Mouse (Mus musculus) intestine, postnatal 0 days (tissue): ENCODE results near the gene Zswim5. TPM values are rescaled to one million over a fixed set of nuclear protein-coding genes. Genes with fewer than 3 reads are reported as not detected.
A peak's percentile ranks its signal among the peaks of the same experiment; 100 is the strongest.

Source experiments
- ATAC-seq: fragments of 200-750 bp; cut with Nextera tagmentation; 2 replicates; pipeline ENCODE4 v1.8.0; 2017; ENCODE audit warnings: mild to moderate bottlenecking, moderate TSS enrichment, moderate library complexity
- H3K27ac ChIP-seq: fragments of 300-500 bp; sonication (generic); 2 replicates; pipeline ENCODE4 v1.5.1; 2014; ENCODE audit warnings: mild to moderate bottlenecking, low read depth, low read length, moderate library complexity
- H3K27me3 ChIP-seq: fragments of 300-500 bp; sonication (generic); replicated peaks from 2 replicates; pipeline ENCODE4 v1.6.1; 2014; ENCODE audit warnings: low read length, mixed read lengths; ENCODE audit not compliant: control insufficient read depth, insufficient read depth
- H3K36me3 ChIP-seq: fragments of 300-500 bp; sonication (generic); 2 replicates; pipeline ENCODE4 v1.6.1; 2014; ENCODE audit warnings: mild to moderate bottlenecking, moderate library complexity; ENCODE audit not compliant: control insufficient read depth, insufficient read depth
- H3K4me1 ChIP-seq: fragments of 300-500 bp; sonication (generic); replicated peaks from 2 replicates; pipeline ENCODE4 v1.6.1; 2014; ENCODE audit warnings: antibody characterized with exemption, low read length, mixed read lengths; ENCODE audit not compliant: control insufficient read depth, insufficient read depth
- H3K4me2 ChIP-seq: fragments of 300-500 bp; sonication (generic); replicated peaks from 2 replicates; pipeline ENCODE4 v1.6.1; 2014; ENCODE audit warnings: low read depth, mild to moderate bottlenecking, moderate library complexity
- H3K4me3 ChIP-seq: fragments of 300-500 bp; sonication (generic); 2 replicates; pipeline ENCODE4 v1.5.1; 2014; ENCODE audit warnings: low read depth, low read length
- H3K9ac ChIP-seq: fragments of 300-500 bp; sonication (generic); 2 replicates; pipeline ENCODE4 v1.6.1; 2014; ENCODE audit warnings: mild to moderate bottlenecking, low read depth, low read length
- H3K9me3 ChIP-seq: fragments of 300-500 bp; sonication (generic); 2 replicates; pipeline ENCODE4 v1.6.1; 2016; ENCODE audit warnings: mixed run types; ENCODE audit not compliant: control insufficient read depth
- CTCF ChIP-seq: sonication (generic); IDR thresholded peaks from 2 replicates; pipeline ENCODE4 v1.5.1; 2016; ENCODE audit warnings: low read depth, mild to moderate bottlenecking, control low read depth, antibody characterized with exemption, moderate library complexity
- WGBS: fragments of 180-500 bp; shearing (Covaris S2); extraction: QIAGEN DNeasy Blood & Tissue Kit; methylation state at CpG from one replicate; pipeline ENCODE4 v1.1.7; 2014; 5-methylcytosine and 5-hydroxymethylcytosine counted together
- polyA plus RNA-seq: library from polyadenylated mRNA; unstranded; fragments of >200 nt; fragmentation: Nextera tagmentation; extraction: Ambion mirVana; gene quantifications from 2 replicates; pipeline ENCODE4 v1.2.1, GENCODE M21; 2015

Gene Zswim5
- polyA plus RNA-seq, 1 experiment from 2014 or later, result 1.9 TPM

DNA sequence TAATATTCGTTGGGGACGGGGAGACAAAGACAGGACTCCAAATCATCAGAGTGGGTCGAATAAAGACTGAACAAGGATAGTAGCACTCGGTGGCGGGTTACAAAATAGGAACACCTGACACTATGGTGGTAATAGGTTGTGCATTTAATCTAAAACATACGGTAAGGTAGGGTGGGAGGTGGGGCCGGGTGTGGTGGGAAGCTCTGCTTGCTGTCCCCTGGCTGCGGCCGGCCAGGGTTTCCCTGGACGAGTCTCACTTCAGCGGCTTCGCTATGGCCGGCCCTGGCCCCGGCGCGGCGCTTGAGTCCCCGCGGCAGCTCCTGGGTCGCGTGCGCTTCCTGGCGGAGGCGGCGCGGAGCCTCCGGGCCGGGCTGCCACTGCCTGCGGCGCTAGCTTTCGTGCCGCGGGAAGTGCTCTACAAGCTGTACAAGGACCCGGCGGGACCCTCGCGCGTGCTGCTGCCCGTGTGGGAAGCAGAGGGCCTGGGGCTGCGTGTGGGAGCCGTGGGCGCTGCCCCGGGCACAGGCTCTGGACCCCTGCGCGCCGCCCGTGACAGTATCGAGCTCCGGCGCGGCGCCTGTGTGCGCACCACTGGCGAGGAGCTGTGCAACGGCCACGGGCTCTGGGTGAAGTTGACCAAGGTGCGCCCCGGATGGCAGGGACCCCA, 118.1 kb downstream of the Zswim5 start, which contains the start of gene Hectd3:
Gene Hectd3, plus strand, starts transcription at position 187 of the 667 bp plus-strand sequence.
- H3K9me3 ChIP-seq, result no peaks in the 10 kb centered on the region
- ATAC-seq, result peak; percentile 55
- peaks cover 4% of the 10 kb centered on the region for H3K4me1 ChIP-seq
- peaks cover 43% of the 10 kb centered on the region for H3K36me3 ChIP-seq
- TF ChIP-seq CTCF, result peak; percentile 25
- H3K4me3 ChIP-seq, result peak within 1 kb of the TSS; percentile 96
- H3K27me3 ChIP-seq, result no peaks in the 10 kb centered on the region
- under 1% methylated on average over 58 of the region's 58 CpGs for WGBS
- peak within 1 kb of the TSS; percentile 95 for H3K4me2 ChIP-seq
- peak within 1 kb of the TSS; percentile 88 for H3K9ac ChIP-seq
- H3K27ac ChIP-seq, result peak within 1 kb of the TSS; percentile 98

DNA sequence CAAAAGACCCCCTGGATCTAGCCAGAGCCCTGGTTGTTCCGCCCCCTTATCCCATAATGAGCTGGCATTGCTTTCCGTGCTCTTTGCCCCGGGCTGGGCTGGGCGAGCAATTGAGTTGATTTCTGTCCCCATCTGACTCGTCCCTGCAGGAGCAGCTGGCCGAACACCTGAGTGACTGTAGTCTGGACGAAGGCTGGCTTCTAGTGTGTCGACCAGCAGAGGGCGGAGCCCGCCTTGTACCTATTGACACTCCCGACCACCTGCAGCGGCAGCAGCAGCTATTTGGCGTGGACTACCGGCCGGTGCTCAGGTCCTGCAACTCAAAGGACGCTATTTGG, 118.6 kb downstream of the Zswim5 start:
- peak overlapping the region; percentile 98 for H3K27ac ChIP-seq
- peak; percentile 78 for TF ChIP-seq CTCF
- under 1% methylated on average over 16 of the region's 16 CpGs for WGBS
- peak overlapping the region; percentile 96 for H3K4me3 ChIP-seq
- H3K9ac ChIP-seq, result peak overlapping the region; percentile 88
- no peaks in the 10 kb centered on the region for H3K9me3 ChIP-seq
- peaks cover 4% of the 10 kb centered on the region for H3K4me1 ChIP-seq
- H3K27me3 ChIP-seq, result no peaks in the 10 kb centered on the region
- ATAC-seq, result peak; percentile 73
- peak overlapping the region; percentile 95 for H3K4me2 ChIP-seq
- peaks cover 43% of the 10 kb centered on the region for H3K36me3 ChIP-seq

DNA sequence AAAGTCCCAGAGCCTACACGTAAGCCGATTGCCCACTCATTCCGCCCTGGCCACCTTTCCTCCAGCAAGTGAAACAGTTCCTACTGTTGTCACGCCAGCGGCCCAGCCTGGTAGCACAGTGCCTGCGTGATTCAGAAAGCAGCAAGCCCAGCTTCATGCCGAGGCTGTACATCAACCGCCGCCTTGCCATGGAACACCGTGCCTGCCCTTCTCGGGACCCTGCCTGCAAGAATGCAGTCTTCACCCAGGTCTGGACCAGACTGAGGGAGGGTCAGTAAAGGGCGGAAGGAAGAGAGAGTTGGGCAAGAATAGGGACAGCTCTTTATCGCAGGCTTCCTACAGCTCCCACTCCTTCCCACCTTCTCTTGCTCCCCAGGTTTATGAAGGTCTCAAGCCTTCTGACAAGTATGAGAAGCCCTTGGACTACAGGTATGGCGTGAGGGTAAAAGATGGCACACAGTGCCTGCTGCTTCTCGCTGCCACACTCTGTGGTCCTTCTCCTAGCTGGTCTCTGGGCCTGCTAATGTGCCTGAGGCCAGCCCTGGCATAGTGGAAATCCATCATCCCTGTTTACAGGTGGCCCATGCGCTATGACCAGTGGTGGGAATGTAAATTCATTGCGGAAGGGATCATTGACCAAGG, 122.5 kb downstream of the Zswim5 start:
- Histone ChIP-seq H3K27me3 (no peaks in the 10 kb centered on the region), H3K9me3 (no peaks in the 10 kb centered on the region), H3K4me1 (peaks cover 4% of the 10 kb centered on the region), H3K9ac (no peak overlapping the region), H3K4me3 (no peak overlapping the region), H3K36me3 (peaks cover 76% of the 10 kb centered on the region), H3K4me2 (no peak overlapping the region), H3K27ac (no peak overlapping the region)
- no peak for ATAC-seq
- TF ChIP-seq CTCF, result no peak
- 94% methylated on average over 17 of the region's 17 CpGs for WGBS

DNA sequence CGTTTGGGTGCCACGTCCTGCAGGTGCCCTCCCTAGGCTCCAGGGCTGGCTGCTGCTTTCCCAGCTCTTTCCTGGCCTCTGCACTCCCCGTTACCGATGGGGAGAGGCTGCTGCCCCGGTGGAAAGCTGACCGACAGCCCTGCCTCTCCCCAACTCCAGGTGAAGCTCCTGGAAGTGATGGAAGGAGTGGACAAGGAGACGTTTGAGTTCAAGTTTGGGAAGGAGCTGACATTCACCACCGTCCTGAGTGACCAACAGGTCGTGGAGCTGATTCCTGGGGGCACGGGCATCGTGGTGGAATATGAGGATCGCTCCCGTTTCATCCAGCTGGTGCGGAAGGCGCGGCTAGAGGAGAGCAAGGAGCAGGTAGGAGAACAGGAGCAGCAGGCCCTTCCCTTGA, 124.8 kb downstream of the Zswim5 start:
- 93% methylated on average over 16 of the region's 16 CpGs for WGBS
- no peak for ATAC-seq

DNA sequence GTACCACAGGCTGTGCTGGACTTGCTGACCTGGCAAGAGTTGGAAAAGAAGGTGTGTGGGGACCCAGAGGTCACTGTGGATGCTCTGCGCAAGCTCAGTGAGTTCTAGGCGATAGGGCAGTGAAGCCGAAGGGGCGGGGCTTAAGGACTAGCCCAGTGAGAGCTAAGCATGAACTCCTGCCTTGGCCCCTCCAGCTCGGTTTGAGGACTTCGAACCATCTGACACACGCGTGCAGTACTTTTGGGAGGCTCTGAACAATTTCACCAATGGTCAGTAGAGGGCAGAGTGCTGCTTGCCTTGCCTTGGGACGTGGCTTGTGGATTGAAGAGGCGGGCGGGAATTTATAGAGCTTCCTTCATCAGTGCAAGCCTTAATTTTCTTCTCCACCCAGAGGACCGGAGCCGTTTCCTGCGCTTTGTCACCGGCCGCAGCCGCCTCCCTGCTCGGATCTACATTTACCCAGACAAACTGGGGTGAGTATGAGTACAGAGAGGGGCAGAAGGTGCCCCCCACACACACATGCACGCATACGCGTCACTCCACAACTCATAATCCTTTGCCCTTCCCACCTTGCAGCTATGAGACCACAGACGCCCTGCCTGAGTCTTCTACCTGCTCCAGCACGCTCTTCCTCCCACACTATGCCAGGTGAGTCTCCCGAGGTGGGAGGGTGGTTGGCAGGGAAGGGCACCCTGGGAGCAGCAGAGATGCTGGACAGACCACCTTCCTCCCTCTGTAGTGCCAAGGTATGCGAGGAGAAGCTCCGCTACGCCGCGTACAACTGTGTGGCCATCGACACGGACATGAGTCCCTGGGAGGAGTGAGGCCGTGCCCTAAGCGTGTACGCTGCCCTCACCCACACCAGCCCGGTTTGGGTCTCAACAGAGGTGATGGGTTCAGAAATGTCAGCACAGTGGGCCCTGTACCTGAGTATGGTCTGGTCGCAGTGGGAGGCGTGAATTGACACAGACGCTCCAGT, 125.7 kb downstream of the Zswim5 start:
- peak; percentile 61 for ATAC-seq
- Histone ChIP-seq H3K27ac (no peak overlapping the region), H3K4me2 (no peak overlapping the region), H3K27me3 (no peaks in the 10 kb centered on the region), H3K36me3 (peaks cover 67% of the 10 kb centered on the region), H3K9ac (no peak overlapping the region), H3K9me3 (no peaks in the 10 kb centered on the region), H3K4me1 (no peaks in the 10 kb centered on the region), H3K4me3 (no peak overlapping the region)
- TF ChIP-seq CTCF, result peak; percentile 90
- 57% methylated on average over 38 of the region's 38 CpGs for WGBS

More for the DNA sequence above, 124.8 kb downstream of the Zswim5 start:
- Histone ChIP-seq H3K27ac (no peak overlapping the region), H3K27me3 (no peaks in the 10 kb centered on the region), H3K9ac (no peak overlapping the region), H3K4me2 (no peak overlapping the region), H3K4me1 (no peaks in the 10 kb centered on the region), H3K36me3 (peaks cover 73% of the 10 kb centered on the region), H3K4me3 (no peak overlapping the region), H3K9me3 (no peaks in the 10 kb centered on the region)
- no peak for TF ChIP-seq CTCF

DNA sequence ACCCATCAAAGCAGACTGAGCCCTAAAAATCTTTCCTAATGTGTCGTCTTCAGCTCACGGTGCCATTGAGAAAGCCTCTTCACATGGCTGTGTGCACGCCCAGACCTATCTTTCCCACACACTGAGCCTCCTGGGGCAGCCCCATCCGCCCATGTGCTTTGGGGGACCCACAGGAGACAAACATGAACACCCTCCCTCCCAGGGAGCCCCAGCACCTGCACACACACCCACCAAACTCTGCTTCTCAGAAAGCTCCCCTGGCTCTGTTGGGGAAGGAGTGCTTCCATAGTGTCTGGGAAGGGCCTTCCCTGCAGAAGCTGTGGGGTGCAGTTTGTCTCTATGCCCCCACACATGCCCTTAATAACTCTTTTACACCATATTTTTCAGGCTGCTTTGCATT, 127.5 kb downstream of the Zswim5 start:
- no peak overlapping the region for H3K27ac ChIP-seq
- no peaks in the 10 kb centered on the region for H3K4me1 ChIP-seq
- H3K9me3 ChIP-seq, result no peaks in the 10 kb centered on the region
- 90% methylated on average over 4 of the region's 4 CpGs for WGBS
- no peak overlapping the region for H3K4me2 ChIP-seq
- H3K9ac ChIP-seq, result no peak overlapping the region
- no peak for ATAC-seq
- no peak overlapping the region for H3K4me3 ChIP-seq
- no peak for TF ChIP-seq CTCF
- no peaks in the 10 kb centered on the region for H3K27me3 ChIP-seq
- H3K36me3 ChIP-seq, result peaks cover 50% of the 10 kb centered on the region
